Mouse (Mus musculus): Measurements from ENCODE around the gene Gm20388. TPM values are rescaled to one million over a fixed set of nuclear protein-coding genes. Genes with fewer than 3 reads are reported as not detected.
A peak's percentile ranks its signal among the peaks of the same experiment; 100 is the strongest.
"Not testable (repeated sequence)": the region's sequence is repeated elsewhere in the genome, so short reads cannot be mapped to it uniquely, and the experiment has no call there.

Gene Gm20388
- polyA plus RNA-seq, 1 experiment from 2014 or later = not detected

GRCm38 (mm10) chr8:123950077-123950802, 4039.6 kb downstream of the Gm20388 start:
- no peaks in the 10 kb centered on the region for H3K9me3 ChIP-seq (ENCODE audit: control insufficient read depth, low read length)
- peak overlapping the region; percentile 80 for H3K9ac ChIP-seq (ENCODE audit: low read length)
- ATAC-seq (ENCODE audit: insufficient number of reproducible peaks, low FRiP score, low TSS enrichment, low read depth) (no peak), DNase-seq (ENCODE audit: low spot score) (peak; percentile 78)
- H3K27me3 ChIP-seq (ENCODE audit: control insufficient read depth, insufficient read depth, low read length) = no peaks in the 10 kb centered on the region
- H3K4me3 ChIP-seq (ENCODE audit: low read depth, low read length) = peak overlapping the region; percentile 100
- 32% methylated on average over 10 of the region's 10 CpGs for WGBS
- no peak overlapping the region for H3K27ac ChIP-seq (replicated peaks; ENCODE audit: low read depth, low read length)
- peak overlapping the region; percentile 94 for H3K4me2 ChIP-seq (ENCODE audit: low read depth, severe bottlenecking)
- H3K4me1 ChIP-seq (ENCODE audit: control insufficient read depth, insufficient read depth, low read length) = peaks cover 5% of the 10 kb centered on the region
- H3K36me3 ChIP-seq (ENCODE audit: control insufficient read depth, insufficient read depth, low read length) = peaks cover 5% of the 10 kb centered on the region

- ATAC-seq (ENCODE audit: insufficient number of reproducible peaks, low FRiP score, low TSS enrichment, low read depth) (no peak), DNase-seq (ENCODE audit: low spot score) (no peak)
- Histone ChIP-seq H3K4me1 (ENCODE audit: control insufficient read depth, insufficient read depth, low read length) (no peaks in the 10 kb centered on the region), H3K36me3 (ENCODE audit: control insufficient read depth, insufficient read depth, low read length) (peaks cover 2% of the 10 kb centered on the region; the same call in 1 of the 2 replicates), H3K4me3 (ENCODE audit: low read depth, low read length) (no peak overlapping the region), H3K27ac (replicated peaks; ENCODE audit: low read depth, low read length) (no peak overlapping the region), H3K27me3 (ENCODE audit: control insufficient read depth, insufficient read depth, low read length) (no peaks in the 10 kb centered on the region), H3K4me2 (ENCODE audit: low read depth, severe bottlenecking) (no peak overlapping the region), H3K9me3 (ENCODE audit: control insufficient read depth, low read length) (no peaks in the 10 kb centered on the region), H3K9ac (ENCODE audit: low read length) (no peak overlapping the region)
- WGBS = 87% methylated on average over 8 of the region's 8 CpGs
These were observed 4043.0 kb downstream of the Gm20388 start for GRCm38 (mm10) chr8:123953686-123954085.

GRCm38 (mm10) chr8:123954246-123954645, 4043.6 kb downstream of the Gm20388 start:
- Histone ChIP-seq H3K9me3 (ENCODE audit: control insufficient read depth, low read length) (no peaks in the 10 kb centered on the region), H3K27me3 (ENCODE audit: control insufficient read depth, insufficient read depth, low read length) (no peaks in the 10 kb centered on the region), H3K9ac (ENCODE audit: low read length) (no peak overlapping the region), H3K27ac (replicated peaks; ENCODE audit: low read depth, low read length) (no peak overlapping the region), H3K4me1 (ENCODE audit: control insufficient read depth, insufficient read depth, low read length) (no peaks in the 10 kb centered on the region), H3K4me3 (ENCODE audit: low read depth, low read length) (no peak overlapping the region), H3K36me3 (ENCODE audit: control insufficient read depth, insufficient read depth, low read length) (peaks cover 2% of the 10 kb centered on the region; the same call in 1 of the 2 replicates), H3K4me2 (ENCODE audit: low read depth, severe bottlenecking) (no peak overlapping the region)
- no peak for ATAC-seq (ENCODE audit: insufficient number of reproducible peaks, low FRiP score, low TSS enrichment, low read depth)
- no peak for DNase-seq (ENCODE audit: low spot score)
- 92% methylated on average over 8 of the region's 8 CpGs for WGBS

GRCm38 (mm10) chr8:123958130-123958529, 4047.5 kb downstream of the Gm20388 start:
- Histone ChIP-seq H3K4me1 (ENCODE audit: control insufficient read depth, insufficient read depth, low read length) (no peaks in the 10 kb centered on the region), H3K9me3 (ENCODE audit: control insufficient read depth, low read length) (no peaks in the 10 kb centered on the region), H3K27me3 (ENCODE audit: control insufficient read depth, insufficient read depth, low read length) (no peaks in the 10 kb centered on the region), H3K27ac (replicated peaks; ENCODE audit: low read depth, low read length) (no peak overlapping the region), H3K36me3 (ENCODE audit: control insufficient read depth, insufficient read depth, low read length) (peaks cover 6% of the 10 kb centered on the region; the same call in 1 of the 2 replicates), H3K4me3 (ENCODE audit: low read depth, low read length) (no peak overlapping the region), H3K4me2 (ENCODE audit: low read depth, severe bottlenecking) (no peak overlapping the region), H3K9ac (ENCODE audit: low read length) (no peak overlapping the region)
- ATAC-seq (ENCODE audit: insufficient number of reproducible peaks, low FRiP score, low TSS enrichment, low read depth) (no peak), DNase-seq (ENCODE audit: low spot score) (no peak)
- WGBS = 81% methylated on average over 17 of the region's 17 CpGs

GRCm38 (mm10) chr8:123959473-123959872, 4048.8 kb downstream of the Gm20388 start:
- WGBS = 95% methylated on average over 6 of the region's 6 CpGs

GRCm38 (mm10) chr8:123960056-123960455, 4049.4 kb downstream of the Gm20388 start:
- WGBS = 90% methylated on average over 9 of the region's 9 CpGs
- Histone ChIP-seq H3K27ac (replicated peaks; ENCODE audit: low read depth, low read length) (no peak overlapping the region), H3K36me3 (ENCODE audit: control insufficient read depth, insufficient read depth, low read length) (peaks cover 6% of the 10 kb centered on the region; the same call in 1 of the 2 replicates), H3K4me2 (ENCODE audit: low read depth, severe bottlenecking) (no peak overlapping the region), H3K9me3 (ENCODE audit: control insufficient read depth, low read length) (no peaks in the 10 kb centered on the region), H3K4me1 (ENCODE audit: control insufficient read depth, insufficient read depth, low read length) (no peaks in the 10 kb centered on the region), H3K4me3 (ENCODE audit: low read depth, low read length) (no peak overlapping the region), H3K9ac (ENCODE audit: low read length) (no peak overlapping the region), H3K27me3 (ENCODE audit: control insufficient read depth, insufficient read depth, low read length) (no peaks in the 10 kb centered on the region)
- ATAC-seq (ENCODE audit: insufficient number of reproducible peaks, low FRiP score, low TSS enrichment, low read depth) = no peak
- no peak for DNase-seq (ENCODE audit: low spot score)

More at GRCm38 (mm10) chr8:123959473-123959872, 4048.8 kb downstream of the Gm20388 start:
- Histone ChIP-seq H3K36me3 (ENCODE audit: control insufficient read depth, insufficient read depth, low read length) (peaks cover 6% of the 10 kb centered on the region; the same call in 1 of the 2 replicates), H3K4me2 (ENCODE audit: low read depth, severe bottlenecking) (no peak overlapping the region), H3K9ac (ENCODE audit: low read length) (no peak overlapping the region), H3K27me3 (ENCODE audit: control insufficient read depth, insufficient read depth, low read length) (no peaks in the 10 kb centered on the region), H3K9me3 (ENCODE audit: control insufficient read depth, low read length) (no peaks in the 10 kb centered on the region), H3K27ac (replicated peaks; ENCODE audit: low read depth, low read length) (no peak overlapping the region), H3K4me1 (ENCODE audit: control insufficient read depth, insufficient read depth, low read length) (no peaks in the 10 kb centered on the region), H3K4me3 (ENCODE audit: low read depth, low read length) (no peak overlapping the region)
- no peak for DNase-seq (ENCODE audit: low spot score)
- ATAC-seq (ENCODE audit: insufficient number of reproducible peaks, low FRiP score, low TSS enrichment, low read depth) = no peak

- H3K4me1 ChIP-seq (ENCODE audit: control insufficient read depth, insufficient read depth, low read length); H3K27ac ChIP-seq (replicated peaks; ENCODE audit: low read depth, low read length); H3K4me2 ChIP-seq (ENCODE audit: low read depth, severe bottlenecking); DNase-seq (ENCODE audit: low spot score); H3K9me3 ChIP-seq (ENCODE audit: control insufficient read depth, low read length); H3K27me3 ChIP-seq (ENCODE audit: control insufficient read depth, insufficient read depth, low read length); H3K9ac ChIP-seq (ENCODE audit: low read length); ATAC-seq (ENCODE audit: insufficient number of reproducible peaks, low FRiP score, low TSS enrichment, low read depth); H3K36me3 ChIP-seq (ENCODE audit: control insufficient read depth, insufficient read depth, low read length); H3K4me3 ChIP-seq (ENCODE audit: low read depth, low read length): not testable (repeated sequence)
- 95% methylated on average over 5 of the region's 5 CpGs for WGBS
These were observed 4049.9 kb downstream of the Gm20388 start for GRCm38 (mm10) chr8:123960556-123960955.

- ATAC-seq (ENCODE audit: insufficient number of reproducible peaks, low FRiP score, low TSS enrichment, low read depth) (no peak), DNase-seq (ENCODE audit: low spot score) (no peak)
- Histone ChIP-seq H3K27ac (replicated peaks; ENCODE audit: low read depth, low read length) (no peak overlapping the region), H3K27me3 (ENCODE audit: control insufficient read depth, insufficient read depth, low read length) (no peaks in the 10 kb centered on the region), H3K9me3 (ENCODE audit: control insufficient read depth, low read length) (no peaks in the 10 kb centered on the region), H3K4me1 (ENCODE audit: control insufficient read depth, insufficient read depth, low read length) (no peaks in the 10 kb centered on the region), H3K36me3 (ENCODE audit: control insufficient read depth, insufficient read depth, low read length) (peaks cover 10% of the 10 kb centered on the region; the same call in 1 of the 2 replicates), H3K9ac (ENCODE audit: low read length) (no peak overlapping the region), H3K4me3 (ENCODE audit: low read depth, low read length) (no peak overlapping the region), H3K4me2 (ENCODE audit: low read depth, severe bottlenecking) (no peak overlapping the region)
- WGBS = 74% methylated on average over 1 of the region's 1 CpGs
These were observed 4050.7 kb downstream of the Gm20388 start for GRCm38 (mm10) chr8:123961371-123961770.
